Mouse (Mus musculus) ES-Bruce4 (cell line): ENCODE data around the gene Pld5. TPM values are rescaled to one million over a fixed set of nuclear protein-coding genes. Genes with fewer than 3 reads are reported as not detected.

Source experiments
- H3K27ac ChIP-seq: 2 replicates; pipeline ENCODE4 v1.5.1; 2012; ENCODE audit warnings: low read length, inconsistent platforms; ENCODE audit not compliant: insufficient read depth
- H3K27me3 ChIP-seq: 2 replicates; pipeline ENCODE4 v1.6.1; 2012; ENCODE audit warnings: mild to moderate bottlenecking, low read length, inconsistent platforms; ENCODE audit not compliant: control insufficient read depth, poor library complexity, insufficient read depth, severe bottlenecking
- H3K36me3 ChIP-seq: 2 replicates; pipeline ENCODE4 v1.6.1; 2012; ENCODE audit warnings: inconsistent platforms, mild to moderate bottlenecking, low read length, moderate library complexity; ENCODE audit not compliant: control insufficient read depth, poor library complexity, insufficient read depth, severe bottlenecking
- H3K4me1 ChIP-seq: one replicate; pipeline ENCODE4 v1.8.1; 2011; ENCODE audit warnings: low read length; ENCODE audit not compliant: control insufficient read depth, insufficient read depth
- H3K4me3 ChIP-seq: 2 replicates; pipeline ENCODE4 v1.5.1; 2011; ENCODE audit warnings: low read depth, mild to moderate bottlenecking, low read length
- H3K9ac ChIP-seq: 2 replicates; pipeline ENCODE4 v1.6.1; 2012; ENCODE audit warnings: low read depth, mild to moderate bottlenecking, inconsistent platforms; ENCODE audit not compliant: poor library complexity, severe bottlenecking
- H3K9me3 ChIP-seq: replicated peaks from 2 replicates; pipeline ENCODE4 v1.6.1; 2012; ENCODE audit warnings: mild to moderate bottlenecking, low read length, inconsistent platforms; ENCODE audit not compliant: control insufficient read depth, poor library complexity, insufficient read depth, severe bottlenecking
- CTCF ChIP-seq: IDR thresholded peaks from one replicate; pipeline ENCODE4 v1.8.1; 2011; ENCODE audit warnings: low read depth, low read length
- EP300 ChIP-seq: IDR thresholded peaks from 2 replicates; pipeline ENCODE4 v1.6.1; 2011; ENCODE audit warnings: low read depth, low read length; ENCODE audit not compliant: insufficient read depth
- POLR2A ChIP-seq: IDR thresholded peaks from one replicate; pipeline ENCODE4 v1.8.1; 2011; ENCODE audit warnings: low read length; ENCODE audit not compliant: insufficient read depth
- polyA plus RNA-seq: library from polyadenylated mRNA; stranded (reverse); fragments of >200 nt; gene quantifications from 2 replicates; pipeline ENCODE4 v1.2.4, GENCODE M21; 2011; ENCODE audit warnings: low read depth; ENCODE audit not compliant: missing spikeins, insufficient read depth, insufficient read length

Pld5 gene
- polyA plus RNA-seq, 1 experiment, result 0.36 TPM

GRCm38 (mm10) chr1:175936282-175936737 lies 338.8 kb downstream of the Pld5 start:
- Histone ChIP-seq H3K27ac (no peak overlapping the region), H3K36me3 (no peaks in the 10 kb centered on the region), H3K27me3 (no peaks in the 10 kb centered on the region), H3K4me3 (no peak overlapping the region), H3K9me3 (no peaks in the 10 kb centered on the region), H3K4me1 (no peaks in the 10 kb centered on the region), H3K9ac (no peak overlapping the region)
- TF ChIP-seq EP300 (no peak), POLR2A (no peak), CTCF (no peak)

GRCm38 (mm10) chr1:175931391-175931790 lies 343.7 kb downstream of the Pld5 start:
- Histone ChIP-seq H3K9ac (no peak overlapping the region), H3K4me1 (no peaks in the 10 kb centered on the region), H3K27me3 (no peaks in the 10 kb centered on the region), H3K4me3 (no peak overlapping the region), H3K36me3 (no peaks in the 10 kb centered on the region), H3K9me3 (no peaks in the 10 kb centered on the region), H3K27ac (no peak overlapping the region)
- TF ChIP-seq POLR2A (no peak), EP300 (no peak), CTCF (no peak)

- no peak overlapping the region for H3K4me3 ChIP-seq
- no peak for TF ChIP-seq POLR2A
- no peak for TF ChIP-seq EP300
- TF ChIP-seq CTCF, result peak; percentile 45
- no peak overlapping the region for H3K27ac ChIP-seq
- H3K9ac ChIP-seq, result no peak overlapping the region
- no peaks in the 10 kb centered on the region for H3K9me3 ChIP-seq
- no peaks in the 10 kb centered on the region for H3K4me1 ChIP-seq
- H3K36me3 ChIP-seq, result no peaks in the 10 kb centered on the region
- H3K27me3 ChIP-seq, result no peaks in the 10 kb centered on the region
These were observed 351.0 kb downstream of the Pld5 start for GRCm38 (mm10) chr1:175923848-175924787.

- no peak for TF ChIP-seq CTCF
- no peak for TF ChIP-seq POLR2A
- no peak for TF ChIP-seq EP300
- Histone ChIP-seq H3K27ac (no peak overlapping the region), H3K9ac (no peak overlapping the region), H3K4me3 (no peak overlapping the region), H3K4me1 (no peaks in the 10 kb centered on the region), H3K27me3 (no peaks in the 10 kb centered on the region), H3K9me3 (no peaks in the 10 kb centered on the region), H3K36me3 (no peaks in the 10 kb centered on the region)
These were observed 354.0 kb downstream of the Pld5 start for GRCm38 (mm10) chr1:175921091-175921490.

- Histone ChIP-seq H3K4me1 (no peaks in the 10 kb centered on the region), H3K36me3 (no peaks in the 10 kb centered on the region), H3K9ac (no peak within 1 kb of the TSS), H3K27ac (no peak within 1 kb of the TSS), H3K27me3 (no peaks in the 10 kb centered on the region), H3K4me3 (no peak within 1 kb of the TSS), H3K9me3 (no peaks in the 10 kb centered on the region)
- TF ChIP-seq CTCF (no peak), POLR2A (no peak), EP300 (no peak)
These were observed 355.1 kb downstream of the Pld5 start, which contains the start of gene Gm38100 for GRCm38 (mm10) chr1:175920029-175920428. Gm38100 (plus strand) TSS chr1:175920329.

GRCm38 (mm10) chr1:175913728-175914303 lies 361.3 kb downstream of the Pld5 start:
- Histone ChIP-seq H3K9ac (no peak overlapping the region), H3K27ac (no peak overlapping the region), H3K27me3 (no peaks in the 10 kb centered on the region), H3K9me3 (no peaks in the 10 kb centered on the region), H3K4me3 (no peak overlapping the region), H3K36me3 (peaks cover 10% of the 10 kb centered on the region), H3K4me1 (no peaks in the 10 kb centered on the region)
- TF ChIP-seq POLR2A, result no peak
- TF ChIP-seq EP300, result no peak
- TF ChIP-seq CTCF, result no peak
